Mouse (Mus musculus): ENCODE measurements around the gene Sdc3. TPM values are rescaled to one million over a fixed set of nuclear protein-coding genes. Genes with fewer than 3 reads are reported as not detected.

Gene Sdc3
- total RNA-seq, 2 experiments from 2014 or later = 145 to 146 TPM

DNA sequence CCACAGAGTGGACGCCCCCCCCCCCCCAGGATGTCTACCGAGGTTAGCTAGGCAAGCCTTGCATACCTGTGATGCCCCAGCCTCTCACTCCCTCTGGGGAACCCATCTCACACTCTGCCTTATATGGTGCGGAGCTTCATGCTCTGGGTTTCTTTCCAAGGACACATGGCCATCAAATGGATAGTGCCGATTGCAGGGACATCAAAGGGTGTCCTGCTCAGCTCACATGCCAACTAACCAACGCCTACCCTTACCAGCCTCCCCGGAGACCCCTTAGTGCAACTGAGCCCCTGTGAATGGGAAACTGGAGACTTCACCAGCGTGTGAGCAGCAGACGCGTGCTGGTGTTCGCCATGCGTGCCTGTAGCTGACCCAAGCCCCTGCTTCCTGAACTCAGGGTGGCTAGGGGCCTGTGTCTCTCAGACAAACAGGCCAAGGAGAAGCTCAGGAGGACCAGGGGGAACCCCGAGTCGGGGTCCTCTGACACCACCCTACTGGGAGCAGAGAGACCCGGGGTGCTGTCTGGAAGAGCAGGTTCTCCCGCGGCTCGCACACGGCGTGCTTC, 444 bp upstream of the Sdc3 start:
- peak in 1 of 2 experiments; percentile 48 for DNase-seq (ENCODE audit: low spot score in 2 of 2)

DNA sequence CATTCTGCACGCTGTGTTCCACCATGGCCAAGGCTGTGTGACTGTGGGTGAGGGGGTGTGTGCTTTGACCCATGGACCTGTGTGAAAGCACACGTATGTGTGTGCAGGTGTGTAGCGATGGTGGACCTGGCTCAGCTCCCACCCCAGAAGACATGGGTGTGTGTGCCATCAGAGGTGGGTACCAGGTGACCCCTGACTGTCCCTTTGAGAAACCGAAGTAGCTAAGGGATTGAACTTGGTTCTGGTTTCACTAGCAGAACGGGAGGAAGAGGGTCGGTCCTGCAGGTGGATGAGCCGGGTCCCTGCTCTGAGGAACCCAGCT, 804 bp downstream of the Sdc3 start:
- DNase-seq (ENCODE audit: low spot score in 2 of 2) = no peak

DNA sequence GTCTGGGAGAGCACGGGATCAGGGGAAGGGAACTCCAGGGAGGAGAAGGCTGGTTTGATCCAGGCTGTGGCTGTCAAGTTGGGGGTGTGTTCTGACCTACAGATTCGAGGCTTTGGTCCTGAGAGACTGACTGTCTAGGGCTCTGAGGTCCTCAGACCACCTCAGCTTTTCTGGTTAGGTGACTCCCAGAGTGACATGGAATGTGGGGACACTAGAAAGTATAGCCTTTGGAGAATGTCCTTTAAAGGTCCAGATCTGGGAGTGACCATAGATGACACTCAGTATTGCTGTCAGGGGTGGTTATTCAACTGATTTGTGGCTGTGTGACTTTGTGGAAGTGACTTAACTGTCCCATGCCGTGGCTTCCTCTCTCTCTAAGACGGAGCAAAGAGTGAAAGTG, 2.4 kb downstream of the Sdc3 start:
- no peak for DNase-seq (ENCODE audit: low spot score in 2 of 2)

DNA sequence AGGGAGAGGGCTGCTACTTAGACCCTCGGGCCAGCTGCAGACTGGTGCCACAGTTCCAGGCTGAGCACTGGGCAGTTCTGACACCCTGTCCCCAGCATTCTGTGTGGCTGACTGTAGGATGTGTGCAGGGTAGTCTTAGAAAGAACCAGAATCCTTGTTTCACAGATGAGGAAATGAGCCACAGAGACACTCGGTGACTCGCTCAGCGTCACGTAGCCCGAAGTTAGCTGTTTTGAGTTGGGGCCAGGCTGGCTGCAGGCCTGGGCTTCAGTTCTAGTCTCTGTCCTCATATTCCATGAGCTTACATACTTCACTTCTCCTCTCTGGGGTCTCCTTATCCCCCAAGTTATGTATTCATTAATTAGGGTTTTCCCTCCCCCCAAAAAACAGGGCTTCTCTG, 3.6 kb downstream of the Sdc3 start:
- no peak for DNase-seq (ENCODE audit: low spot score in 2 of 2)

DNA sequence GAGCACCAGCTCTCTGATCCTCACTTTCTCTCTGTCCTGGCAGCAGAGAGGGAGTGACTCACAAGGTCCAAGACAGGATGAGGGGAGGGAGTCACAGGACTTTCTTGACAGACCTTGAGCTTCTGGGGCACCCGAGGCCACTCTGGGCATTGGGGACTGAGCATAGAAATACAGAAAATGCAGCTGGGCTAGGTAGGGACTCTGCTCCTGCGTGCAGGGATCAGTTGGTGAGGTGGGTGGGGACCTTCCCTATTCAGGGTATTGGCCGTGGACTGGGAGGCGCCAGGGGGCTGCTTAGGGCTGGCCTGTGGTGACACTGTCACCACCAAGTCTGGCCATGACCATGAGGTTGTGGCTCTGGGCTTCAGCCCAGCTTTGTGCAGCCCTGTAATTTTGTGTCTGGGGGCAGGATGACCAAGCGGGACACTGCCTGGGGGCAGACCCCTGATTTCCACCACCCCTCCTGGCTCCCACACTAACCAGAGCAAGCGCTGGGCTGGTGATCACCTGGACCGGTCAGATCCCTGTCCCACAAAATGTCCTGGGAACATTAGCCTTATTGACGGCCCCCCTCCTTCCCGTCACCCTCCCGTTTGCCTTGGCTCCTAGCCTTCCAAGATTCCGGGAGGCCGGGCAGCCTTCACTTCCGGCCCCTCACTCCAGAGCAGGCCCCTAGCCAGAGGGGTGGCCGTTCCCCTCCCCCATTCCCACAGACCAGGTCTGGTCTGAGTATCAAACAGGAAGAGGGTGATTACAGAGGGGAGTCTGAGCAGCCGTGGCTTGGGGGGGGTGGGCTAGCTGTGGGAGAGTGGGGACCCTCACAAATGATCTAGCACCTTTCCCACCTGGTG, 5.1 kb downstream of the Sdc3 start:
- DNase-seq (ENCODE audit: low spot score in 2 of 2) = no peak

DNA sequence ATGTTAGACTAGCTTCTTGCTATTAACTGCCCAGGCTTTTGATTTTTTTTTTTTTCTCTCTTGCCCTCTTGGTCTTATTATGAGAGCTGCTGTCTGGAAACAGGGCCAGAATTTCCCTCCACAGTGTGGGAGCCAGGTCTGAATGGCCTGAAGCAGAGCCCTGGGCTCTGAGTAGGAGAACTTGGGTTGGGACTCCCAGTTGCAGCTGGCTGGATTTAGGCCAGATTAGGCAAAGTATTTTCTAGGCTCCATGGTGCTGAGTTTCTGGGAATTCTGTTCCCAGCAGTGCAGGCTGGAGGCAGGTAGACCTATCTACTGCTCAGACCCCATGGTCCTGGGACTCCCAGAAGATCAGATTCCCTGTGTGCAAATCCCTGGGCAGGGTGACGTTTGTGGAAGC, 6.1 kb downstream of the Sdc3 start:
- no peak for DNase-seq (ENCODE audit: low spot score in 2 of 2)

DNA sequence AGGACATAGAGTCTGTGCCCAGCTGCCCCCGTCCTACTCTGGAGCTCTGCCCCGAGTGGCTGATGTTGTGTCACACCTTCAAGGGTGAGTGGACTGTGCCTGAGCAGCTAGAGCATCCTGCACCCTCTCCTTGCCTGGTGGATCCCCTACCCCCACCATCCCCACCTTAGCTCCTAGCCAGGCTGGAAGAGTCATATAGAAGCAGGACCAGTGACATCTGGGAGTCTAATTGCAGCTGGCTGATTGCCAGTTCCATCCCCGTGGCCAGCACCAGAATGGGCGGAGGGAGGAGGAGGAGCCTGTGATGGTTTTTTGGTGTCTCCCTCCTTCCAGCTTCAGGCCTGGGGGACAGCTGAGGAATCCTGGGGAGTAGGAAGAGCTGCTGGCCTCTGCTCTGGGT, 6.8 kb downstream of the Sdc3 start:
- DNase-seq (ENCODE audit: low spot score in 2 of 2) = no peak

DNA sequence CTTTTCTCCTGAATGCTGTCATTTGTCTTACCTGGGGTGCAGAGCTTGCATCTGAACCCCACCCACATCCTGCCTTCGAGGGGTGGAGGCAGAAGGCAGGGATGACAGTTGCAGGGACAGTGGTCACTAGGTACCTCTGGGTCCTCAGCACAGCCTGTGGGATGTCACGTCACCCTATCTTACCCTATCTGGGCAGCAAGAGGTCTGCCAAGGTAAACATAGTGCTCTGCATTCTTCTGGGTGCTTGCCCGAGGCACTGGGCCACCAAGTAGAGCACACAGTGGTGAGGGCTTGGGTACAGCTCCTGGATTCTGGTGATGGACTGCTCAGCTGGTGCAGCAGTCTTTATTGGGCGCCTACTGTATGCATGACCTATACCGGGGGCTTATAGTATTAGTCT, 7.2 kb downstream of the Sdc3 start:
- no peak for DNase-seq (ENCODE audit: low spot score in 2 of 2)

DNA sequence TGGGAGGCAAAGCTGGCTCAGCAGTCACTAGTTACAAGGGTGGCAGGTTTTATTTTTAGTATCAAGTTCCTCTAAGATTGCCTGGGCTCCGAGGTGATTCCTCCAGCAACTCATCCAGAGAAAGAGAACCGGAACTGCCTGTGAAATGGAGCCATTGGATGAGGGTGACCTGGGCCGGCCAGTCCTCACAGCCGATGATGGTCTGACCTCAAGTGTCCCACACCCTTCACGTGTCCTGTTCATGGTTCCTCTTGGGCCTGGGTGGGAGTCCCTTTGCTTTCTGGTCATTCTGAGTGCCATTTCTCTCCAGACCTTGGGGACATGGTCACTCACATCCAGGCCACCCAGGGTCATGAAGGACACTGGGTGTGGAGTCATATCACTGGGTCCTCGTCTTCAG, 7.8 kb downstream of the Sdc3 start:
- DNase-seq (ENCODE audit: low spot score in 2 of 2) = no peak

DNA sequence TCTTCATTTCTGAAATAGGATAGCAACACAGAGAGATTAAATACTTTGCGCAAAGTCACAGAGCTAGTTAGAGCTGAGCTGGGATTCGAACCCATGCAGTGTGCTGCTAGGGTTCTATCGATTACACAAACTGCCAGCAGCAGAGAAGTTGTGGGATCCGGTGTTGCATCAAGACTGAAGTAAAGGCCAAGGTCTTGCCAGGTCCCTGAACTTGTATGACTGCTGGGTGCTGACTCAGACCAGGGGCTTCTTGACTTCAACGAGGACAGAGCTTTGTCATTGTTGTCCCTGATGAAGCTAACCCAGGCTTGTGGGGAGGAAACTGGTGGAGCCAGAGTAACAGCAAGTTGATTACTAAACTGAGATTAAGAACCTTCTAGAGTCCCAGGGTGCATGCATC, 8.9 kb downstream of the Sdc3 start:
- DNase-seq (ENCODE audit: low spot score in 2 of 2) = no peak

DNA sequence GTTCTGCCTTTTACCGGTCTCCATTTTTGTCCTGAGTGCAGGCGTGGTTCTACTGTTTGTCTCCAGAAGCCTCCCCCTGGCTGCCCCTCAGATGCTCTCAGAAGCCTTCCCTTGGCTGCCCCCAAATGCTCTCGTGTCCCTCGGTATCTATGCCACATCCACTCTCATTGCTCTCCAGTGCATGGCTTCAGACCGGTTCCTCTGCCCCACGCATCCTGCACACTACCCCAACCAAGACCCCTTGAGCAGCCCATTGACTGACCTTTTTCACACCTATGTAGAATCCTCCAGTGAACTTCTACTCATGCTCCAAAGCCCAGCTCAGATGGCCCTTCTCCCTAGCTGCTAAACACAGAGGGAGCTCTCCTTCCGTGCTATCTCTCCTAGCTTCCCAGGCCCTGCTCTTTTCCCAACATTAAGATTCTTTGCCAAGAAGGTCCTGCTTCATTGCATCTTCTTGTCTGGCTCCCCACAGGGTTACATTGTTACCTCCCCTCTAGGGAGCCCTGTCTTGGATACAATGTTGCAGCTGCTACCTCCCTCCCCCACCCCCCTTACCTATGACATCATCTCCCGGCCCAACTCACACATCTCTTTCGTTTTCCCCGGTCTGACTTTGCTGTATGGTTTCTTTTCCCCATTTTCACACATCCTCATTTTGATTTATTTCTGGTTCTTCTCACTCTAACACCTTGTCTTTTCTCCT, 9.4 kb downstream of the Sdc3 start:
- no peak for DNase-seq (ENCODE audit: low spot score in 2 of 2)

DNA sequence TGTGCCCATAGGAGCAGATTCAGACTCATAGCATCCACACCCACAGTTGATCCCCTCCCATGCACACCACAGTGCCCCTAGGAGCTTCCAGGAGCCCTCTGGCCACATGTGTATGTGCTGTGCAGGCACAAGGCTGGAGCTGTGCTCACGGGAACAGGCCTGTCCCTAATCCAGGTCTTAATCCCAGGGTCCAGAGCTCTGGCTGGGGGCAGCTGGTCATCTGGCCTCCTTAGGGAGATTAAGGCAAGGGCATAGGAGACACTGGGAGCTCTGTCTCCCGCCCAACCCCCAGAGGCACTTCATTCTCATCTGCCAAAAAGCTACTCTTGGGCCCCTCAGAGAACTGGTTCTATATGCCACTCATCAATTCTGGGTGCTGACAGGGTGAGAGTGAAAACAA, 11.3 kb downstream of the Sdc3 start:
- DNase-seq (ENCODE audit: low spot score in 2 of 2) = no peak

DNA sequence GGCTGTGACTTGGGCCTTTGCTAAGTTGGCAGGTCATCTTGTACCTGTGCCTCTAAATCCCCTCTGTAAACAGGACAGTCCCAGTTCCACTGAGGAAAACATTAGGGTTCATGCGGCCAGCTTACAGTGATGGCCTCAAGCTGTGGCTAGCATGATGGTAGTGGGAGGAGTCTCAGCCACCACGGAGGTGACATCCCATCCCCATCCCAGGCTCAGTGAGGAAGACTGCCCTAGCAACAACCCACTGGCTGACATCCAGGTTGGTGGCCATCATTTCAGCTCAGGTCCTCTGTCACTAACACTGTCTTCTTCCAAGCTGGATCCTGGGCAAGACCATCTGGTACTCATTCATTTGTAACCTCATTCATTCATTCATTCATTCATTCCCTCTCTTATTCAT, 12.0 kb downstream of the Sdc3 start:
- no peak for DNase-seq (ENCODE audit: low spot score in 2 of 2)

DNA sequence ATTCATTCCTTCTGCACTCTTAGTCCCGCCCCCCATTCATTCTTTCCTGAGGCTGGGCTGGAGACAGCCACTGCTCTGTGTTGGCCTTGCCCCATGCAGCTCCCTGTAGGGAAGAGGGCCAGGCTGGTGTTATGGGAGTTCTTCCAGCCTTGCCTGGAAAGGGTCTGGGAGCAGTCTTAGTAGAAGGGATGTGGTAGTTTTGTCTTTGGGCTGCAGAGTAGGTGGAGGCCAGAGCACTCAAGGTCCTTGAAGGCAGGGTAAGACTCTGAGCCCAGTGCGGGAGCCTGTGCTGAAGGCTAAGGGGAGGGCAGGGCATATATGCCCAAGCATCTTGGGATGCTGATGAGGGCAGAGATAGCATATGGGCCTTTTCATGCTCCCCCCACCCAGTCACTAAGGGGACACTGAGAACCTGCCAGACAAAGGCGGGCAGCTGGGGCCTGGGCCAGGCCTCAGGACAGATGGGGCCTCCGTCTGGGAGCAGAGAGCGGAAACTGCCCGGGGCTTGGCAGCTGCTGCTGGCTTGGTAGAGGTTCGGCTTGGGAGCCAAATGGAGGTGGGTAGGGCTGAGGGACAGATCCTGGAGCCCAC, 12.5 kb downstream of the Sdc3 start:
- DNase-seq (ENCODE audit: low spot score in 2 of 2) = peak; percentile 58 to 68

DNA sequence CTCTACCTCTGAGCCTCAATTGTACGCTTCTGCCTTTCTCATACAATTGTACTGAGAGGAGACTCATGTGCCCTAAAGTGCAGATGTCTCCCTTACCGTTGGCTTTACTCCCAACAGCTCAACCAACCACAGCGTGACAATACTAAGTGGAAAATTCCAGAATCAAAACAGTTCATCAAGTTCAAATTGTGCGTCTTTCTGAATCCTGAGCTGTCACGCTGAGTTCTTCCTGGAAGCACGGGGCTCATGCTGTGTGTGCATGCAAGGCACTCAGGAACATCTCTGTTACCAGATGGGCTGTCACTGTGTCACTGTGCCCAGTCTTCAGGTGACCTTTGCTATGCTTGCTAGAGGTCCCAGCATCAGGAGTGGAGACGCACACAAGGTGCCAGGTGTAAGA, 13.4 kb downstream of the Sdc3 start:
- DNase-seq (ENCODE audit: low spot score in 2 of 2) = no peak

DNA sequence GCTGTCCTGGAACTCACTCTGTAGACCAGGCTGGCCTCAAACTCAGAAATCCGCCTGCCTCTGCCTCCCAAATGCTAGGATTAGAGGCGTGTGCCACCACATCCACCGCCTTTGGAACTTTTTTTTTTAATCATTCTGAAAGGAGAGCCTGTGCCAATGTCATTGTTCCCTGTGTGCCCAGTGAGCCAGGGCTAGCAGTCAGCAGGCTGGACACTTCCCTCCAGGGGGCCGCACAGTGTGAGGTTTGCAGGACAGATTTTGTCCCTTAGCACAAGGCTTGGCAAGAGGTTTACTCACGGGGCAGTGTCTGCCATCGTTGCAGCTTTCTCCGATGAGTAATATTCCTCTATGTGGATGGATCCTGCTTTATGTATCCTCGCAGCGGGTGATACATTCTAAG, 14.4 kb downstream of the Sdc3 start:
- DNase-seq (ENCODE audit: low spot score in 2 of 2) = no peak

DNA sequence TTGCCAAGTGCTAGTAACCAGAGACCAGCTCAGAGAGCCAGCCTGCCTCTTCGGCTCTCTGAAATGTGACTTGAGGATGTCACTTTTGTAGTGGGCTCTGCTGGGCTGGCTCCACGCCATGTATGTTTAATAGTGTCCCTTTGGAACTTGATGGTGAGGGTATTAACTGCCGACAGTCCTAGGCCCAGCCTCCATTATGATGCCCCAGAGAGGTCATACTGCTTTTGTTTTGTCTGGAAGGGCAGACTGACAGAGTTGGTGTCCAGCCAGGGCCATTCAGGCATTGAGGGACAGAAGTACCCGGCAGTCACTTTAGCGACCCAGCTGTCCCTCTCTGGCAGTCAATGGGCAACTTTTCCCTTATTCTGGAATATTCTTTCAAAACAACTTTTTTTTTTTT, 17.4 kb downstream of the Sdc3 start:
- no peak for DNase-seq (ENCODE audit: low spot score in 2 of 2)

DNA sequence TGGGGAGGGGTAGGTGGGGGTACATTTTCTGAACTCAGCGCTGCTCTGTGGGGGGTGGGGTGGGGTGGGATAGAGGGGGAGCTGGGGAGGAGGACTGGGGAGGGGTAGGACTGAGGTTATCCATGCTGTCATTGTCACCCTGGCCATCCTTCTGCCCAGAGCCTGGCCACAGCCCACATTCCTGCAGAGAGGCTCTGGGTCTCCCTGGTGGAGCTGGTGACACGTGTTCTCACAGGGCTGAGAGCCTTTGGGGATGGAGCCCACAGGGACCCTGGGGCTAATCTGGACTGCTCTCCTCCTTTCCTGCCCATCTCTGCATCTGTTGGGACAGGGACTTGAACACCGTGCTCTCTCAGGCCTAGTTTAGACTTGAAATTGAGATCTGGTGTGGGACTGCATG, 18.5 kb downstream of the Sdc3 start:
- no peak for DNase-seq (ENCODE audit: low spot score in 2 of 2)

DNA sequence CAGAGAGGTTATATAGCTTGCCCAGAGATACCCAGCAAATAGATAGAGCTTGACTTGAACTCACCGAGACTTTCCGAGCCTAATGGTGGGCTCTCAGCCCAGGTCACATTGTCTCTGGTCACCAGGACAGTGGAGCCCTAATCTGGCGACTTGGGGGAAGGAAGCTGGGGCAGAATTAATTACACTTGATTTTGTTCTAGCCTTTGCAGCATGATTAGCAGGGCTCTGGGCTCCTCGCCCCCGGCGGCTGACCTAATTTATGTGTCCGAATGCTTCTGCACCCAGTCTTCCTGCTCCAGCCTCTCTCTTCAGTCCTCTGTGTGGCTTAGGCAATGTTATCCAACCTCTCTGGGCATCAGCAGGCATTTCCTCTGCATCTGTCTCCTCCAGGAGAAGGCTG, 19.0 kb downstream of the Sdc3 start:
- peak in 1 of 2 experiments; percentile 43 for DNase-seq (ENCODE audit: low spot score in 2 of 2)

DNA sequence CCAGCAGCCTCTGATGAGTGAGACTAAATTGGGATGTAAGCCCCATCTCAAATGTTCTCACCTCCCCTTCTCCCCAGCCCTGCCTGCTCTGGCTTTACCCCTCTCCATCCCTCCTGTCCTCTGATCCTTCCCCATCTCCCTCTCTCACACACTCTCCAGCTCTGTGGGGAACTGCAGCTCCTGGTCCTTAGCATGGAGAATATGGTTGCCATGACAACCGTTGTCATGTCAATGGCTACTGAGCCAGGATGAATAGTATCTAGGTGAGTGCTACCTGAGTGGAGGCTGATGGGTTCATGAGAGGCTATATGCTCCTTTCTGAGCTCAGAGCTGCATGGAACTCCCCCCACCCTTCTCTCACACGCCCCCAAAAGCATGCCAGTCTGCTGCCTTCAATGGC, 21.6 kb downstream of the Sdc3 start:
- DNase-seq (ENCODE audit: low spot score in 2 of 2) = no peak

DNA sequence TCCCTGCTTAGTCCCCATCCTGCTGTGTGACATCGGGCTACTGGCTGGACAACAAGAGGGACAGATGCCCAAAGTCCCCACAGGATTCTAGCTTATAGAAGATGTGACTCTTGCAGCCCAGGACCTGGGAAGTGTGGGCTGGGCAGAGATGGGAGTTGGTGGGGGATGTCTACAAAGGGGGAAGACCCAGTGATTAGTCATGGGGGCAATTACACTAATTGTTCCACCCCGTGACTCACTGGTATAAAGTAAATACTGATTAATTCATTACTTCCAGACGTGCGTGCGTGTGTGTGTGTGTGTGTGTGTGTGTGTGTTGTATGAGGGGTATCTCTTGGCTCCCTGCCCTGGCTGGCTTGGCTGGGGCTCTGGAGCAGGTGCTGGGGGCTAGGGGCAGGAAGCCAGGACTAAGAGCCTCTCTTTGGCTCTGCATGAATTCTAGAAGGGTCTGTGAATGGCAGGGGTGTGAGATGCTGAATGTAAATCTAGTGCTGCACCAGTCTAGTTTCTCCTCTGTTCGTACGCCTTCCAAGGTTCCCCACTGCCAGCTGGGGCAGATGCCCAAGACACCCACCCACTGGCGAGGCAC, 22.5 kb downstream of the Sdc3 start:
- DNase-seq (ENCODE audit: low spot score in 2 of 2) = no peak

DNA sequence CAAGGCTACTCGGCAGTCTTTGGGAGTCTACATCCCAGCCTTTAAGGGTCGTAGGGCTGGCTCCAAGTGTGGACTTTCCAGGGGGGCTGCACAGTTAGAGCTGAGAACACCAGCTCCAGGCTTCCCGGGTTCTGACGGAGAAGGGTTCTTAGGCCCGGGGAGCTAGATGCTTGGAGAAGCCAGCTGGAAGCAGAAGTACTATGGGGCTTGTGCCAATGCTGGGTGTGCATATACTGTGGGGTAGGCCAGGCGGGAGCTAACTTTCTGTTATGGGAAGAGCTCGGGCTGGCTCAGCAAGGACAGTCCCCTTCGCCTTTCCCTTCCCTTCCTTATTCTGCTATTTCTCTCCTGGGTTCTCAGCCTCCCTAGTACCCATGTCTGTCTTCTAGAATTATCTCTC, 23.5 kb downstream of the Sdc3 start:
- DNase-seq (ENCODE audit: low spot score in 2 of 2) = no peak

Measured in layer of hippocampus, adult 18-20 months (tissue).